Mouse (Mus musculus) lung, embryonic 14.5 days (tissue): ENCODE measurements around the gene Mical3. TPM values are rescaled to one million over a fixed set of nuclear protein-coding genes. Genes with fewer than 3 reads are reported as not detected.
A peak's percentile ranks its signal among the peaks of the same experiment; 100 is the strongest.

ENCODE experiments used
- ATAC-seq: fragments of 200-750 bp; cut with Nextera tagmentation; 2 replicates; pipeline ENCODE4 v1.8.0; 2017; ENCODE audit warnings: mild to moderate bottlenecking, moderate TSS enrichment, moderate library complexity; ENCODE audit not compliant: insufficient read depth
- DNase-seq: peaks from one replicate; pipeline ENCODE4 v3.0.0-alpha.2; 2015
- H3K27ac ChIP-seq: fragments of 300-500 bp; sonication (generic); 2 replicates; pipeline ENCODE4 v1.5.1; 2014; ENCODE audit warnings: low read depth, mild to moderate bottlenecking, moderate library complexity
- H3K27me3 ChIP-seq: fragments of 300-500 bp; sonication (generic); 2 replicates; pipeline ENCODE4 v1.6.1; 2014; ENCODE audit warnings: low read length, control low read depth; ENCODE audit not compliant: insufficient read depth
- H3K36me3 ChIP-seq: fragments of 300-500 bp; sonication (generic); 2 replicates; pipeline ENCODE4 v1.6.1; 2014; ENCODE audit warnings: control low read depth; ENCODE audit not compliant: insufficient read depth
- H3K4me1 ChIP-seq: fragments of 300-500 bp; sonication (generic); 2 replicates; pipeline ENCODE4 v1.6.1; 2014; ENCODE audit warnings: antibody characterized with exemption, control low read depth; ENCODE audit not compliant: insufficient read depth
- H3K4me2 ChIP-seq: fragments of 300-500 bp; sonication (generic); 2 replicates; pipeline ENCODE4 v1.6.1; 2014; ENCODE audit warnings: mild to moderate bottlenecking
- H3K4me3 ChIP-seq: fragments of 300-500 bp; sonication (generic); 2 replicates; pipeline ENCODE4 v1.5.1; 2014; ENCODE audit warnings: low read depth, low read length
- H3K9ac ChIP-seq: fragments of 300-500 bp; sonication (generic); 2 replicates; pipeline ENCODE4 v1.6.1; 2014
- H3K9me3 ChIP-seq: fragments of 300-500 bp; sonication (generic); 2 replicates; pipeline ENCODE4 v1.6.1; 2016; ENCODE audit warnings: low read depth, low read length, control low read depth
- CTCF ChIP-seq: IDR thresholded peaks from 2 replicates; pipeline ENCODE4 v1.5.1; 2016; ENCODE audit warnings: antibody characterized with exemption, low read depth
- WGBS: fragments of 180-500 bp; shearing (Covaris S2); extraction: QIAGEN DNeasy Blood & Tissue Kit; methylation state at CpG from one replicate; pipeline ENCODE4 v1.1.7; 2014; 5-methylcytosine and 5-hydroxymethylcytosine counted together
- polyA plus RNA-seq: library from polyadenylated mRNA; unstranded; fragments of >200 nt; fragmentation: Nextera tagmentation; extraction: Ambion mirVana; gene quantifications from 2 replicates; pipeline ENCODE4 v1.2.1, GENCODE M21; 2014

Gene Mical3
- polyA plus RNA-seq, 1 experiment from 2014 or later = 27.0 TPM

DNA sequence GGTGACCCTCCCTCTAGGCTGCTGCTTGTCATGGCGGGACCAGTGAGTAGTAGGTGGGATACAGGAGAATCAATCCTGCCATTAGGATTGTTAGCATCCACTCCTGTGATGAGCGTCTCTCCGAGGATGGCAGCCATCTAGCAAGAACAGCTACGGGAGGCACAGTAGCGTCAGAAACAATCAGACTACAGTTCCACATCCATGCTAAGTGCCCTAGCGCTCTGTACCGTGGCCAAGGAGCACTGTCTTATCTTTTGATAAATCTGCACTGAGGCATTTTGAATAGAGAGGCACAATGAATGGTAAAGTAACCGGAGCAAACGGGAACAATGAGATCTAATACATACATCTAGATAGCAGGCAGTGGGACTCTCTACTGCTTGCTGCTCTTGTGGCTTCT is 32.7 kb downstream of the Mical3 start:
- no peak for ATAC-seq
- Histone ChIP-seq H3K27me3 (no peaks in the 10 kb centered on the region), H3K9me3 (no peaks in the 10 kb centered on the region), H3K4me2 (no peak overlapping the region), H3K9ac (no peak overlapping the region), H3K36me3 (peaks cover 20% of the 10 kb centered on the region), H3K27ac (no peak overlapping the region), H3K4me3 (no peak overlapping the region), H3K4me1 (peaks cover 11% of the 10 kb centered on the region)
- DNase-seq = no peak
- TF ChIP-seq CTCF = no peak
- 58% methylated on average over 9 of the region's 9 CpGs for WGBS

DNA sequence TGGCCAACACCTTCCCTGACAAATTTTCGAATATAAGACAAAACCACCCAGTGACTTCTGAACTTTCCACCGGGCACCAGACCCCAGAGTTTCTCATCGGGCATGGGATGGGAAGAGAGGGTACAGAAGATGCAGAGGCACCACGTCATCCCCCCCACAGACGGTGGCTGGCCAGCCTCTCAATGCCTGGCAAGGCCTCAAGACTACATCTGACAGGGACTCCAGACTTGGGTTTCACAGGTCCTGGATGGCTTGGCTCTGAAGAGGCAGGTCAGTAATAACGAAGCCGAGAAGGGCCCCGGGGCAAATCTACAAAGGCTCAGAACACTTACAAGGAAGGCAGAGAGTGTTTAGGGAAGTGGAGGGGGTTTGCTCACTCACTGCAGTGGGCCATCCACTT is 33.9 kb downstream of the Mical3 start:
- ATAC-seq (no peak), DNase-seq (no peak)
- no peak overlapping the region for H3K9ac ChIP-seq
- TF ChIP-seq CTCF = no peak
- 78% methylated on average over 8 of the region's 8 CpGs for WGBS
- no peak overlapping the region for H3K27ac ChIP-seq
- H3K9me3 ChIP-seq = no peaks in the 10 kb centered on the region
- peaks cover 11% of the 10 kb centered on the region for H3K4me1 ChIP-seq
- H3K27me3 ChIP-seq = no peaks in the 10 kb centered on the region
- peaks cover 8% of the 10 kb centered on the region; the same call in 1 of the 2 replicates for H3K36me3 ChIP-seq
- no peak overlapping the region for H3K4me3 ChIP-seq
- no peak overlapping the region for H3K4me2 ChIP-seq

DNA sequence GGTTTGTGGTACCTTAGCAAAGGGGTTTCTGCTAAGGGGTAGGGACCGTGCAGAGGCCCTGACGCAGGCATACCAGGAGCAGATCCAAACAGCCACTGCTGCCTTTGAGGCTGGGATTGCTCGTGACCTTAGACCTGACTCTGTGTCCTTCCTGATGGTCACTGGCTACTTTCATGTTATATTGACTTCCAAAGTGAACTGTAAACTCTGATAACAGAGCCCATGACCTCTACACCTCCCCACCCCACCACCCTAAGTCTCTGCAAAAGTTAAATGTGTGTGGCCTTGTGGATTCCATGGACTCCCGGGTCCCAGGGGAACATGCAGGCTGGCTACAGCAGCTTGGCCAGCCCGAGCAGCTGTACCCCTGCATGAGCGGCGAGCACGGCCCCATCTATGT is 34.4 kb downstream of the Mical3 start:
- H3K4me3 ChIP-seq = no peak overlapping the region
- no peak for TF ChIP-seq CTCF
- no peak overlapping the region for H3K9ac ChIP-seq
- H3K27ac ChIP-seq = no peak overlapping the region
- ATAC-seq = no peak
- H3K4me2 ChIP-seq = no peak overlapping the region
- no peaks in the 10 kb centered on the region for H3K27me3 ChIP-seq
- peaks cover 11% of the 10 kb centered on the region for H3K4me1 ChIP-seq
- H3K9me3 ChIP-seq = no peaks in the 10 kb centered on the region
- peaks cover 8% of the 10 kb centered on the region; the same call in 1 of the 2 replicates for H3K36me3 ChIP-seq
- WGBS = 78% methylated on average over 8 of the region's 8 CpGs
- no peak for DNase-seq

DNA sequence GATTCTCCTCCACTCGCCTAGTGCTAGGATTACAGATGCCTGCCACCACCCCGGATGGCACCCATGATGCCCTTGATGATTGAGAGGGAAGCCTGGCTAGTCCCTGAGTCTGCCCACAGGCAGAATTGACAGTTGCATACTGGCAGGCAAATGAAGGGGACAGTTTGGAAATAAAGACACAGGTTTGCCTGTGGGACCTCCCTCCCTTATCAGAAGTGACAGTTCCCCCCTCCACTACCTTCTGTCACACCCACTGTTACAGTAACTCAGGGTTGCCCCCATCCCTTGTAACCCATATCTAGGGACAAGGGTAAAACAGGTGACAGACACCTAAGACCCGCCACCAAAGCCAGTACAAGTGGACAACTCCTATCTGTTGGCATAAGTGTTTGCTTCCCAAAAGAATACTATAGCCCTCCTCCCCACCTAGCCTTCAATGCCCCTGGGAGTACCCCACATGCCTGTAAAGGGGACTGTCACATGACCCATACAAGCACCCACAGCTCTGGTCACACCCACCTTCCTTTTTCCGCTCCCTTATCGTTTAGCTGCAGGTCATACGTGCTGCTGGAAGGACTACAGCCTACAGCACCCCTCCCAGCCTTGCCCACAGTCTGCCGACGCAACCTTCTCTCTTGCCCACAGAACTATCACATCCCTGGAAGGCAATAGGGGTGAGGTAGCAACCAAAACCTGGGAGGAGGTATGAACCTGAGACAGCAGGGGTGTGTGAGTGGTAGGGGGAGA is 37.0 kb downstream of the Mical3 start:
- H3K4me1 ChIP-seq = peaks cover 7% of the 10 kb centered on the region; the same call in 1 of the 2 replicates
- ATAC-seq = peak; percentile 45; the same call in 1 of the 2 replicates
- H3K9ac ChIP-seq = no peak overlapping the region
- no peaks in the 10 kb centered on the region for H3K27me3 ChIP-seq
- DNase-seq = no peak
- H3K4me2 ChIP-seq = no peak overlapping the region
- H3K4me3 ChIP-seq = no peak overlapping the region
- no peak for TF ChIP-seq CTCF
- 82% methylated on average over 8 of the region's 8 CpGs for WGBS
- H3K27ac ChIP-seq = no peak overlapping the region
- H3K36me3 ChIP-seq = no peaks in the 10 kb centered on the region
- H3K9me3 ChIP-seq = no peaks in the 10 kb centered on the region; the same call in 1 of the 2 replicates

DNA sequence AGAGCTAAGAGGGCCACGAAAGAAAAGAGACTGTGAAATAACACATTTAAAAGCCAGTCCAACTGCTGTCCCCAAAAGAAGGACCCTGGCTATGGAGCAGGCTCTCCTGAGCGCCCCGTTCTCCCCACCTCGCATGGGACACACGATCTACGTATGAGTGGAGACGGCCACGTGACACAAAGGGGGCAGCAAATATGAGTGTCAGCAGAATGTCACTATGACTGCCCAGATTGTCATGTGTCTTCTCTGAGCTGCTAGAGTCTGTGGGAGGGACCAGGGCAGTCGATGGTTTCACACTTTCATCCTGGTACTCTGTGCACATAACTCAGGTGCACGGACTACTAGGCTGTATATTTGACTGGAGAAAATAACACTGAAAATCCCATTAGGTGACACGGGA is 40.0 kb downstream of the Mical3 start:
- no peak overlapping the region for H3K27ac ChIP-seq
- no peaks in the 10 kb centered on the region; the same call in 1 of the 2 replicates for H3K9me3 ChIP-seq
- no peaks in the 10 kb centered on the region for H3K36me3 ChIP-seq
- DNase-seq (no peak), ATAC-seq (no peak)
- H3K9ac ChIP-seq = no peak overlapping the region
- peaks cover 12% of the 10 kb centered on the region for H3K4me1 ChIP-seq
- H3K4me3 ChIP-seq = no peak overlapping the region
- WGBS = 80% methylated on average over 11 of the region's 11 CpGs
- no peaks in the 10 kb centered on the region for H3K27me3 ChIP-seq
- TF ChIP-seq CTCF = no peak
- H3K4me2 ChIP-seq = no peak overlapping the region

DNA sequence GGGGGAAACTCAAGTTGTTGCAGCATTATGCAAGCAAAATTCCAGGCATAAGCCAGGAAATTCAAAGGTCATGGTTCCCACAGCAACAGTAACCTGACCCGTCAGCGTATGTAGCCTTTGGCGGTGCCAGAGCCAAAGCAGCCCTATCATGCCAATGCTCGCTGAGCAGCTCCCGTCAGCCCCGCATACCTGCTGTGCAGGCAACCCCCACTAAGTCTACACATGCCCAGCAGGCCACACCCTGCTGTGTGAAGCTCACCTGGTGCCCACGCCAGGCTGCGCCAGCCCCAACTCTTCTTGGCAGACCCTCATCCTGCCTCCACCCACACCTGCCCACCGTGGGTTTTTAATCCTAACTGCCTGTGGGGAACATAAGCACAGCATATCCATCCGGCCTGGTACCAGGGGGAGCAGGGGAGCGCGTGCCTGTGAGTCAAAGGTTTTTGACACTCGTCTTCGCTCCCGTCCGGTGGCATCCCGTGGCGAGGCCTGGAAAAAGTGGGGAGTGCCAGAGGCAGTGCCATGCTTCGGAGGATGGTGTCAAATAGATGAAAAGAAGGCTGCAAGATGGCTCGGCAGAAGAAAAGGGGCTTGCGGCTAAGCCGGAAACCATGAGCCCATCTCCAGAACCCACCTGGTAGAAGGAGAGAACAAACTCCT is 43.1 kb downstream of the Mical3 start:
- Histone ChIP-seq H3K9me3 (no peaks in the 10 kb centered on the region; the same call in 1 of the 2 replicates), H3K36me3 (no peaks in the 10 kb centered on the region), H3K27ac (peak overlapping the region; percentile 47; the same call in 1 of the 2 replicates), H3K4me2 (peak overlapping the region; percentile 8; the same call in 1 of the 2 replicates), H3K27me3 (no peaks in the 10 kb centered on the region), H3K4me3 (no peak overlapping the region), H3K4me1 (peaks cover 36% of the 10 kb centered on the region), H3K9ac (no peak overlapping the region)
- WGBS = 67% methylated on average over 22 of the region's 22 CpGs
- ATAC-seq (peak; percentile 68), DNase-seq (peak; percentile 78)
- no peak; the same call in 1 of the 2 replicates for TF ChIP-seq CTCF

DNA sequence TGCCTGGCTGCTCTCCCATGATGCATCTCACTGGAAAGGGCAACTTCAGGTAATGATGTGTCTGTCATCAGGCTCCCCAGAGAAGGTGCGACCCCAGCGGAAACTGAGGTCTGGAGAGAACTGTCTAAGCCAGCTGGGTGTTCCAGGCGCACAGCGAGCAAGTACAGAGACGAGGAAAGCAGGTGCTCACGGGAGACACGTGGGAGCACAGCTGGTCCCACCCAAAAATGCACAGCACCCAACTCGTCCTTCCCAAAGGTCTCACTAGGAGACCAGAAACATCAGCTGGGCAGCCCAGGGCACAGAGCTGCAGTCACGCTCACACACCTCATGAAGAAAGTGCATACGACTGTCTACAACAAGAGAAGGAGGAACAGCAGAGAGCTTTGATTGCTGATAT is 43.7 kb downstream of the Mical3 start:
- peak overlapping the region; percentile 70 for H3K27ac ChIP-seq

More for the DNA sequence above, 43.7 kb downstream of the Mical3 start:
- TF ChIP-seq CTCF = no peak
- no peak for ATAC-seq
- H3K27me3 ChIP-seq = no peaks in the 10 kb centered on the region
- H3K9ac ChIP-seq = no peak overlapping the region
- WGBS = 65% methylated on average over 10 of the region's 10 CpGs
- no peak overlapping the region for H3K4me3 ChIP-seq
- H3K4me1 ChIP-seq = peaks cover 36% of the 10 kb centered on the region
- no peaks in the 10 kb centered on the region; the same call in 1 of the 2 replicates for H3K9me3 ChIP-seq
- no peaks in the 10 kb centered on the region for H3K36me3 ChIP-seq
- H3K4me2 ChIP-seq = 0 out of 2 replicates have a peak overlapping the region, but pooled peaks have one; percentile 18
- DNase-seq = no peak
